Comparison of ENCODE assay signal across 14 mouse cellular contexts in genomic region chr5:114113334-114113733, GRCm38 (mm10). TPM values are rescaled to one million over a fixed set of nuclear protein-coding genes. Genes with fewer than 3 reads are reported as not detected.
DNase-seq lines count a peak whose midpoint lies in the region; ATAC-seq and TF ChIP-seq lines count a peak whose summit lies in the region.
"Had no signal": no experiment of that assay in that cellular context is flagged by ENCODE, and none has a peak within 500 bp of the region (broad histone marks: within the 10 kb centered on the region; RNA-seq: fewer than 3 reads in every experiment).

No protein-coding gene starts in this region.

- TF ChIP-seq CTCF in kidney, adult 2 months (conservative IDR thresholded peaks at IDR 0.05; ENCODE audit: insufficient read depth, insufficient read length, low read depth, low read length): peak; percentile 37; the same call in 1 of the 2 replicates
- peak; percentile 45; the same call in 1 of the 2 replicates for TF ChIP-seq CTCF in testis, adult 2 months (IDR thresholded peaks at IDR 0.05; ENCODE audit: control insufficient read depth, insufficient read depth, insufficient replicate concordance, low read depth, low read length)

- no peaks in the 10 kb centered on the region for H3K4me1 ChIP-seq in kidney, adult 2 months (ENCODE audit: control insufficient read depth, insufficient read depth, low read length)
- no peaks in the 10 kb centered on the region for H3K4me1 ChIP-seq in kidney, embryonic 15.5 days
- no peaks in the 10 kb centered on the region for H3K4me1 ChIP-seq in testis, adult 2 months (ENCODE audit: control insufficient read depth, insufficient read depth, low read length)
- H3K4me1 ChIP-seq: limb, embryonic 13.5 days had no signal

- no peaks in the 10 kb centered on the region for H3K9me3 ChIP-seq in kidney, embryonic 15.5 days (replicated peaks)
- H3K9me3 ChIP-seq: limb, embryonic 13.5 days had no signal

- no peak for DNase-seq in kidney, adult 2 months
- no peak for DNase-seq in testis, postnatal 10 days (ENCODE audit: low spot score)
- DNase-seq in adipocyte (ENCODE audit: low spot score): peak; percentile 40
- DNase-seq in right cerebral cortex, postnatal 36 days (ENCODE audit: low spot score in 2 of 2): no peak
- no peak for DNase-seq in spleen, postnatal 14 days (ENCODE audit: low spot score in 2 of 2)
- DNase-seq: heart, postnatal 10 days; kidney, postnatal 25 days; right cerebral cortex, adult 18-20 months; thymus, postnatal 36 days had no signal

- TF ChIP-seq POLR2A in kidney, adult 2 months (IDR thresholded peaks at IDR 0.05; ENCODE audit: low read depth, low read length): no peak
- TF ChIP-seq POLR2A in testis, adult 2 months (IDR thresholded peaks at IDR 0.05; ENCODE audit: control insufficient read depth, low read depth, low read length): no peak

- WGBS in kidney, adult 2 months: 92% methylated on average over 6 of the region's 6 CpGs
- WGBS in kidney, embryonic 15.5 days: 88% methylated on average over 6 of the region's 6 CpGs

- H3K36me3 ChIP-seq in kidney, adult 2 months (ENCODE audit: control insufficient read depth, insufficient read depth, low read length): no peaks in the 10 kb centered on the region; the same call in 1 of the 2 replicates
- peaks cover 96% of the 10 kb centered on the region for H3K36me3 ChIP-seq in kidney, embryonic 15.5 days
- H3K36me3 ChIP-seq in testis, adult 2 months (ENCODE audit: control insufficient read depth, insufficient read depth, low read length): peaks cover 5% of the 10 kb centered on the region

- H3K27ac ChIP-seq in kidney, adult 2 months (ENCODE audit: insufficient read depth, low read depth, low read length): no peak overlapping the region
- no peak overlapping the region for H3K27ac ChIP-seq in kidney, embryonic 15.5 days
- no peak overlapping the region for H3K27ac ChIP-seq in testis, adult 2 months (ENCODE audit: control insufficient read depth, insufficient read depth, low read depth, low read length)
- H3K27ac ChIP-seq: limb, embryonic 13.5 days; macrophage had no signal

- no peak overlapping the region for H3K9ac ChIP-seq in kidney, embryonic 15.5 days
- H3K9ac ChIP-seq: limb, embryonic 13.5 days had no signal

- no peak overlapping the region for H3K4me2 ChIP-seq in kidney, embryonic 15.5 days
- H3K4me2 ChIP-seq: limb, embryonic 13.5 days had no signal

- no peaks in the 10 kb centered on the region for H3K27me3 ChIP-seq in kidney, adult 2 months (replicated peaks; ENCODE audit: control insufficient read depth, insufficient read depth, low read length)
- no peaks in the 10 kb centered on the region for H3K27me3 ChIP-seq in kidney, embryonic 15.5 days
- H3K27me3 ChIP-seq in testis, adult 2 months (ENCODE audit: control insufficient read depth, insufficient read depth, low read length): no peaks in the 10 kb centered on the region
- H3K27me3 ChIP-seq: limb, embryonic 13.5 days had no signal

- ATAC-seq in kidney, embryonic 15.5 days (replicated peaks; ENCODE audit: low FRiP score): no peak
- ATAC-seq: inflammation-experienced regulatory T-cells, adult 6 months had no signal

- H3K4me3 ChIP-seq in kidney, adult 2 months (ENCODE audit: insufficient read depth, low read depth, low read length): no peak overlapping the region
- H3K4me3 ChIP-seq in kidney, embryonic 15.5 days (replicated peaks): no peak overlapping the region
- no peak overlapping the region for H3K4me3 ChIP-seq in testis, adult 2 months (ENCODE audit: control insufficient read depth, low read depth, low read length)
- H3K4me3 ChIP-seq: limb, embryonic 13.5 days had no signal

RNA-seq across cellular contexts. Expression of gene Alkbh2, which starts 14.7 kb away (rescaled TPM):
- polyA plus RNA-seq in kidney, adult 2 months (2012; rRNA removed): 8.4 and 9.6 TPM in 2 replicates
- 10.7 and 11.8 TPM in 2 replicates for polyA plus RNA-seq in kidney, embryonic 15.5 days (2015; fragmentation: Nextera tagmentation; extraction: Ambion mirVana)
- polyA plus RNA-seq in testis, adult 2 months (2012; rRNA removed): 2.2 and 3.1 TPM in 2 replicates

RNA-seq across cellular contexts. Expression of gene Ung, which starts 16.9 kb away (rescaled TPM):
- 2.6 and 3.7 TPM in 2 replicates for polyA plus RNA-seq in kidney, adult 2 months (2012; rRNA removed)
- polyA plus RNA-seq in kidney, embryonic 15.5 days (2015; fragmentation: Nextera tagmentation; extraction: Ambion mirVana): 61.4 and 63.5 TPM in 2 replicates
- polyA plus RNA-seq in testis, adult 2 months (2012; rRNA removed): 8.2 and 9.4 TPM in 2 replicates

RNA-seq across cellular contexts. Expression of gene Svop, which starts 22.0 kb away (rescaled TPM):
- 0.34 and 0.45 TPM in 2 replicates for polyA plus RNA-seq in kidney, adult 2 months (2012; rRNA removed)
- polyA plus RNA-seq in kidney, embryonic 15.5 days (2015; fragmentation: Nextera tagmentation; extraction: Ambion mirVana): 0.46 and 0.91 TPM in 2 replicates
- polyA plus RNA-seq in testis, adult 2 months (2012; rRNA removed): 21.9 and 27.0 TPM in 2 replicates
- polyA plus RNA-seq: inflammation-experienced regulatory T-cells, adult 6 months; macrophage had no signal

RNA-seq across cellular contexts. Expression of gene Acacb, which starts 33.0 kb away (rescaled TPM):
- 34.5 and 36.6 TPM in 2 replicates for polyA plus RNA-seq in kidney, adult 2 months (2012; rRNA removed)
- polyA plus RNA-seq in kidney, embryonic 15.5 days (2015; fragmentation: Nextera tagmentation; extraction: Ambion mirVana): 4.1 and 4.8 TPM in 2 replicates
- 3.0 and 4.6 TPM in 2 replicates for polyA plus RNA-seq in testis, adult 2 months (2012; rRNA removed)

RNA-seq across cellular contexts. Expression of gene Usp30, which starts 48.1 kb away (rescaled TPM):
- 24.6 and 26.4 TPM in 2 replicates for polyA plus RNA-seq in kidney, adult 2 months (2012; rRNA removed)
- polyA plus RNA-seq in kidney, embryonic 15.5 days (2015; fragmentation: Nextera tagmentation; extraction: Ambion mirVana): 12.2 and 14.3 TPM in 2 replicates
- polyA plus RNA-seq in testis, adult 2 months (2012; rRNA removed): 71.5 and 85.1 TPM in 2 replicates

Comparison
In these comparisons a context has a peak if more than half of its experiments do, and no peak if none do; other contexts are left out.
1. RNA of gene Svop, which starts 22.0 kb away (polyA plus RNA-seq): 21.9 to 27.0 TPM in testis, adult 2 months; 0.46 to 0.91 TPM in kidney, embryonic 15.5 days and 0.34 to 0.45 TPM in kidney, adult 2 months; every median in the first group is over 10 times any median in the second.